Mouse (Mus musculus) spleen, adult 2 months (tissue): ENCODE data around the gene Stard3.

ENCODE experiments used
- CTCF ChIP-seq: fragments of 200-500 bp; IDR thresholded peaks from 2 replicates; pipeline ENCODE4 v1.5.1; 2011; ENCODE audit warnings: mild to moderate bottlenecking, inconsistent platforms; ENCODE audit not compliant: insufficient read depth, insufficient read length, insufficient replicate concordance; ENCODE audit errors: extremely low read depth
- POLR2A ChIP-seq: fragments of 200-500 bp; IDR thresholded peaks from 2 replicates; pipeline ENCODE4 v1.6.1; 2011; ENCODE audit warnings: low read depth, low read length, inconsistent platforms

GRCm38 (mm10) chr11:98325191-98325820 is 32.9 kb upstream of the Stard3 start:
- TF ChIP-seq POLR2A (no peak), CTCF (no peak)
